Mouse (Mus musculus): Measurements from ENCODE around the gene Gsg1l2. TPM values are rescaled to one million over a fixed set of nuclear protein-coding genes. Genes with fewer than 3 reads are reported as not detected.

The Gsg1l2 gene
- polyA plus RNA-seq, 1 experiment from 2014 or later, result not detected

- ATAC-seq (ENCODE audit: low FRiP score, low TSS enrichment) (no peak), DNase-seq (no peak)
- Histone ChIP-seq H3K27ac (replicated peaks; ENCODE audit: low read depth, low read length) (no peak overlapping the region), H3K4me1 (ENCODE audit: control insufficient read depth, insufficient read depth, low read length) (no peaks in the 10 kb centered on the region), H3K27me3 (ENCODE audit: control insufficient read depth, insufficient read depth, low read length) (no peaks in the 10 kb centered on the region), H3K4me3 (replicated peaks; ENCODE audit: low read depth, low read length) (no peak overlapping the region), H3K9ac (replicated peaks; ENCODE audit: low read length) (no peak overlapping the region), H3K36me3 (ENCODE audit: control insufficient read depth, insufficient read depth, low read length) (no peaks in the 10 kb centered on the region), H3K4me2 (ENCODE audit: low read length) (no peak overlapping the region), H3K9me3 (ENCODE audit: control insufficient read depth, low read length) (no peaks in the 10 kb centered on the region)
- WGBS, result 95% methylated on average over 1 of the region's 1 CpGs
These were observed 18.1 kb upstream of the Gsg1l2 start for GRCm38 (mm10) chr11:67756287-67756686.

DNA sequence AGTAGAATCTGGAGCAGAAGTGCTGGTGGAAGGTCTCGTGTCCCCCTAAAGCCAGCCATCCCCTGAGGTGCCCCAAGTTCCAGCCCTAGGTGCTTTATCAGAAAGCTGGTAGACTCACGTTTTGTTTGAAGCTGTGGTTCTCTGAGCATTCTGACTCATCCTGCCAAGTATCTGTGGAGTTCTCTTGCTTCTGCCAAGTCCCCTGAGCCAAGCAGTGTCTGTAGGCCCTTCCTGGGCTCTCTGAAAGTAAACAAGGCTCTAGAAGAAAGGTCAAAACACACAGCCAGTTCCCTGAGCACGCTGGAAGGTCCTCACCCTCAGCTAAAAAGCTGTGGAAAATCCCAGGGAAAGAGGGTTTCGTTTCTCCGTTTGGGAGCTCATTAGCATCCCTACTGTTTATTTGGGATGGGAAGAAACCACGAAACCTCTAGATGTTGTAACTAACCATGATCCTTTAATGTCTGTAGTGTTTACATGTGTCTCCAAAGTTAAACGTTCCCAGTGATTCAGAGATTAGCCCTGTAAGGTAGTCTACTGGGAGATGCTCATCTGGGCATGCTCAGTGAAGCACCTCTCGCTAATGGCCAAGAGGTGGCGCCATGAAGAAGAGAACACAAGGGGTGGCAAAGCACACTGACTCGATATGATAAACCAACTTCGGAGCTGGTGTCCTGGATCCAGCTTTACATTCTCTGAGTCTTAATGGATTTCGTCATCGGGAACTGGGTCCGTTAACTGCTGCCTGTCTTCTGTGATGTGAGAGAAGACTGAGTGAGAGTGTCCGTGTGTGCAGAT is 16.8 kb upstream of the Gsg1l2 start:
- Histone ChIP-seq H3K4me1 (ENCODE audit: control insufficient read depth, insufficient read depth, low read length) (no peaks in the 10 kb centered on the region), H3K36me3 (ENCODE audit: control insufficient read depth, insufficient read depth, low read length) (no peaks in the 10 kb centered on the region), H3K27me3 (ENCODE audit: control insufficient read depth, insufficient read depth, low read length) (no peaks in the 10 kb centered on the region), H3K27ac (replicated peaks; ENCODE audit: low read depth, low read length) (no peak overlapping the region), H3K4me3 (replicated peaks; ENCODE audit: low read depth, low read length) (no peak overlapping the region), H3K9me3 (ENCODE audit: control insufficient read depth, low read length) (no peaks in the 10 kb centered on the region), H3K4me2 (ENCODE audit: low read length) (no peak overlapping the region), H3K9ac (replicated peaks; ENCODE audit: low read length) (no peak overlapping the region)
- WGBS, result 76% methylated on average over 15 of the region's 15 CpGs
- ATAC-seq (ENCODE audit: low FRiP score, low TSS enrichment), result no peak
- DNase-seq, result no peak

GRCm38 (mm10) chr11:67771053-67771452 is 3.4 kb upstream of the Gsg1l2 start, which contains the start of gene Glp2r:
Glp2r (minus strand) TSS chr11:67771153.
- 86% methylated on average over 14 of the region's 14 CpGs for WGBS
- no peak within 1 kb of the TSS for H3K27ac ChIP-seq (replicated peaks; ENCODE audit: low read depth, low read length)
- H3K36me3 ChIP-seq (ENCODE audit: control insufficient read depth, insufficient read depth, low read length), result no peaks in the 10 kb centered on the region
- no peak within 1 kb of the TSS for H3K4me2 ChIP-seq (ENCODE audit: low read length)
- DNase-seq (no peak), ATAC-seq (ENCODE audit: low FRiP score, low TSS enrichment) (no peak)
- no peaks in the 10 kb centered on the region for H3K4me1 ChIP-seq (ENCODE audit: control insufficient read depth, insufficient read depth, low read length)
- H3K4me3 ChIP-seq (replicated peaks; ENCODE audit: low read depth, low read length), result no peak within 1 kb of the TSS
- no peaks in the 10 kb centered on the region for H3K9me3 ChIP-seq (ENCODE audit: control insufficient read depth, low read length)
- no peak within 1 kb of the TSS for H3K9ac ChIP-seq (replicated peaks; ENCODE audit: low read length)
- H3K27me3 ChIP-seq (ENCODE audit: control insufficient read depth, insufficient read depth, low read length), result no peaks in the 10 kb centered on the region

DNA sequence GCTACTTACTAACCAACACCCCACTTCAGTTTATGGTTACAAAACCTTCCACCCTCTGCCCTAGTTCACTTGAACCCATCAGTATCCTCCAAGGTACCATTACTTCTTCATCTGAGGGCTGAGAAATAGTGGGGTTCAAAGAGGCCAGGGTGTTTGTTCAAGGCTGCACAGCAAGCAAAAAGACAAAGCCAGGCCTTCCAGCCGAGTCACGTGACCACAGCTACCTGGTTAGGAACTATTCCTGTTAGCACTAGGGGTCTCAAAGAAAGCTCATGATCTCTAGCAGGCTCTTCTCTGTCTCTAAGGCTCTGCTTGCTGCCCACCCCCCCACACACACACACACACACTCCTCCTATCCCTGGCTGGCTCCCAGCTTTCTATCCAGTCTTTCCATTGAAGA is 2.7 kb upstream of the Gsg1l2 start:
- H3K4me2 ChIP-seq (ENCODE audit: low read length), result no peak overlapping the region
- no peaks in the 10 kb centered on the region for H3K27me3 ChIP-seq (ENCODE audit: control insufficient read depth, insufficient read depth, low read length)
- H3K36me3 ChIP-seq (ENCODE audit: control insufficient read depth, insufficient read depth, low read length), result no peaks in the 10 kb centered on the region
- H3K4me1 ChIP-seq (ENCODE audit: control insufficient read depth, insufficient read depth, low read length), result no peaks in the 10 kb centered on the region
- DNase-seq (no peak), ATAC-seq (ENCODE audit: low FRiP score, low TSS enrichment) (no peak)
- H3K9ac ChIP-seq (replicated peaks; ENCODE audit: low read length), result no peak overlapping the region
- no peaks in the 10 kb centered on the region for H3K9me3 ChIP-seq (ENCODE audit: control insufficient read depth, low read length)
- H3K4me3 ChIP-seq (replicated peaks; ENCODE audit: low read depth, low read length), result no peak overlapping the region
- H3K27ac ChIP-seq (replicated peaks; ENCODE audit: low read depth, low read length), result no peak overlapping the region
- 83% methylated on average over 2 of the region's 2 CpGs for WGBS

GRCm38 (mm10) chr11:67772577-67772976 is 1.8 kb upstream of the Gsg1l2 start:
- H3K27me3 ChIP-seq (ENCODE audit: control insufficient read depth, insufficient read depth, low read length), result no peaks in the 10 kb centered on the region
- no peak overlapping the region for H3K27ac ChIP-seq (replicated peaks; ENCODE audit: low read depth, low read length)
- no peak overlapping the region for H3K4me3 ChIP-seq (replicated peaks; ENCODE audit: low read depth, low read length)
- H3K4me2 ChIP-seq (ENCODE audit: low read length), result no peak overlapping the region
- no peaks in the 10 kb centered on the region for H3K36me3 ChIP-seq (ENCODE audit: control insufficient read depth, insufficient read depth, low read length)
- no peaks in the 10 kb centered on the region for H3K4me1 ChIP-seq (ENCODE audit: control insufficient read depth, insufficient read depth, low read length)
- peak; percentile 85 for DNase-seq
- ATAC-seq (ENCODE audit: low FRiP score, low TSS enrichment), result no peak
- H3K9me3 ChIP-seq (ENCODE audit: control insufficient read depth, low read length), result no peaks in the 10 kb centered on the region
- WGBS, result 33% methylated on average over 8 of the region's 8 CpGs
- H3K9ac ChIP-seq (replicated peaks; ENCODE audit: low read length), result no peak overlapping the region

- Histone ChIP-seq H3K9me3 (ENCODE audit: control insufficient read depth, low read length) (no peaks in the 10 kb centered on the region), H3K4me2 (ENCODE audit: low read length) (no peak overlapping the region), H3K36me3 (ENCODE audit: control insufficient read depth, insufficient read depth, low read length) (no peaks in the 10 kb centered on the region), H3K27me3 (ENCODE audit: control insufficient read depth, insufficient read depth, low read length) (no peaks in the 10 kb centered on the region), H3K27ac (replicated peaks; ENCODE audit: low read depth, low read length) (no peak overlapping the region), H3K4me3 (replicated peaks; ENCODE audit: low read depth, low read length) (no peak overlapping the region), H3K9ac (replicated peaks; ENCODE audit: low read length) (no peak overlapping the region), H3K4me1 (ENCODE audit: control insufficient read depth, insufficient read depth, low read length) (no peaks in the 10 kb centered on the region)
- ATAC-seq (ENCODE audit: low FRiP score, low TSS enrichment) (no peak), DNase-seq (no peak)
- 84% methylated on average over 11 of the region's 11 CpGs for WGBS
These were observed 15.8 kb downstream of the Gsg1l2 start for GRCm38 (mm10) chr11:67790182-67790581.

DNA sequence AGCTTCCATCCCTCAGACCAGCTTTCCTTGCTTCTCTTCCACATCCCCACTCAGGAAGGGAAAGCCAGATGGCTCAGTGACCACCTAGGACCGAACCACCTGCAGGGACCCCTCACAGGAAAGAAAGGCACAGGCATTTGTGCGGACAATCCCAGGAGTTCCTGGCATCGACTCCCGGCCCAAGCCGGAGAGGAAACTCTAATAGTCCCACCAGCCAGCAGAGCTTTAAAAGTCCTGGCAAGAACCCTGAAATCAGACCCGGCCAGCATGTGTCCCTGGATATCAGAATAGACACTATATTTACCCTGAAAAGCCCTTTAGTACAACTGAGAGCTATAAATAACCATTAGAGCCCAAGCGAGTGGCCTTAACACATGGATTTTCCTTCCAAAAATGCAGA is 23.5 kb downstream of the Gsg1l2 start, which contains the start of gene Dhrs7c:
Gene Dhrs7c (plus strand): TSS at position 257 of the 400 bp plus-strand sequence.
- no peak within 1 kb of the TSS for H3K4me3 ChIP-seq (replicated peaks; ENCODE audit: low read depth, low read length)
- no peak within 1 kb of the TSS for H3K27ac ChIP-seq (replicated peaks; ENCODE audit: low read depth, low read length)
- H3K9me3 ChIP-seq (ENCODE audit: control insufficient read depth, low read length), result no peaks in the 10 kb centered on the region
- H3K36me3 ChIP-seq (ENCODE audit: control insufficient read depth, insufficient read depth, low read length), result no peaks in the 10 kb centered on the region
- no peaks in the 10 kb centered on the region for H3K4me1 ChIP-seq (ENCODE audit: control insufficient read depth, insufficient read depth, low read length)
- DNase-seq (no peak), ATAC-seq (ENCODE audit: low FRiP score, low TSS enrichment) (no peak)
- H3K27me3 ChIP-seq (ENCODE audit: control insufficient read depth, insufficient read depth, low read length), result no peaks in the 10 kb centered on the region
- WGBS, result 85% methylated on average over 7 of the region's 7 CpGs
- no peak within 1 kb of the TSS for H3K4me2 ChIP-seq (ENCODE audit: low read length)
- H3K9ac ChIP-seq (replicated peaks; ENCODE audit: low read length), result no peak within 1 kb of the TSS

- Histone ChIP-seq H3K4me2 (ENCODE audit: low read length) (no peak overlapping the region), H3K4me1 (ENCODE audit: control insufficient read depth, insufficient read depth, low read length) (no peaks in the 10 kb centered on the region), H3K27me3 (ENCODE audit: control insufficient read depth, insufficient read depth, low read length) (no peaks in the 10 kb centered on the region), H3K9me3 (ENCODE audit: control insufficient read depth, low read length) (no peaks in the 10 kb centered on the region), H3K4me3 (replicated peaks; ENCODE audit: low read depth, low read length) (no peak overlapping the region), H3K27ac (replicated peaks; ENCODE audit: low read depth, low read length) (no peak overlapping the region), H3K9ac (replicated peaks; ENCODE audit: low read length) (no peak overlapping the region), H3K36me3 (ENCODE audit: control insufficient read depth, insufficient read depth, low read length) (no peaks in the 10 kb centered on the region)
- ATAC-seq (ENCODE audit: low FRiP score, low TSS enrichment), result no peak
- DNase-seq, result no peak
These were observed 25.8 kb downstream of the Gsg1l2 start for GRCm38 (mm10) chr11:67800130-67800723.

- Histone ChIP-seq H3K27ac (replicated peaks; ENCODE audit: low read depth, low read length) (no peak overlapping the region), H3K9ac (replicated peaks; ENCODE audit: low read length) (no peak overlapping the region), H3K4me1 (ENCODE audit: control insufficient read depth, insufficient read depth, low read length) (no peaks in the 10 kb centered on the region), H3K9me3 (ENCODE audit: control insufficient read depth, low read length) (no peaks in the 10 kb centered on the region), H3K27me3 (ENCODE audit: control insufficient read depth, insufficient read depth, low read length) (no peaks in the 10 kb centered on the region), H3K36me3 (ENCODE audit: control insufficient read depth, insufficient read depth, low read length) (no peaks in the 10 kb centered on the region), H3K4me2 (ENCODE audit: low read length) (no peak overlapping the region), H3K4me3 (replicated peaks; ENCODE audit: low read depth, low read length) (no peak overlapping the region)
- 85% methylated on average over 8 of the region's 8 CpGs for WGBS
- DNase-seq (no peak), ATAC-seq (ENCODE audit: low FRiP score, low TSS enrichment) (no peak)
These were observed 26.8 kb downstream of the Gsg1l2 start for GRCm38 (mm10) chr11:67801169-67801568.

Data from midbrain, embryonic 14.5 days (tissue).